Mouse (Mus musculus) heart, embryonic 11.5 days (tissue): ENCODE measurements at regions not wholly inside any gene's neighbourhood (a gene's known extent, or its start where the extent isn't known, plus 50 kb on each side); places are given as distances from the start of the nearest gene placed in this dataset.

Source experiments
- ATAC-seq: fragments of 200-750 bp; cut with Nextera tagmentation; replicated peaks from 2 replicates; pipeline ENCODE4 v1.8.0; 2017; ENCODE audit warnings: moderate library complexity; ENCODE audit not compliant: insufficient number of reproducible peaks, low FRiP score, low TSS enrichment
- H3K27ac ChIP-seq: fragments of 300-500 bp; sonication (generic); 2 replicates; pipeline ENCODE4 v1.5.1; 2014; ENCODE audit warnings: mild to moderate bottlenecking, low read depth, low read length
- H3K27me3 ChIP-seq: fragments of 300-500 bp; sonication (generic); 2 replicates; pipeline ENCODE4 v1.6.1; 2014; ENCODE audit warnings: mild to moderate bottlenecking, low read length, mixed read lengths; ENCODE audit not compliant: control insufficient read depth, insufficient read depth
- H3K36me3 ChIP-seq: fragments of 300-500 bp; sonication (generic); 2 replicates; pipeline ENCODE4 v1.6.1; 2014; ENCODE audit warnings: mild to moderate bottlenecking, low read length, moderate library complexity, mixed read lengths; ENCODE audit not compliant: control insufficient read depth, insufficient read depth
- H3K4me1 ChIP-seq: fragments of 300-500 bp; sonication (generic); 2 replicates; pipeline ENCODE4 v1.6.1; 2014; ENCODE audit warnings: low read length; ENCODE audit not compliant: control insufficient read depth, insufficient read depth
- H3K4me2 ChIP-seq: fragments of 300-500 bp; sonication (generic); 2 replicates; pipeline ENCODE4 v1.6.1; 2014; ENCODE audit warnings: mild to moderate bottlenecking, moderate library complexity
- H3K4me3 ChIP-seq: fragments of 300-500 bp; sonication (generic); 2 replicates; pipeline ENCODE4 v1.5.1; 2014; ENCODE audit warnings: low read depth, low read length
- H3K9ac ChIP-seq: fragments of 300-500 bp; sonication (generic); 2 replicates; pipeline ENCODE4 v1.6.1; 2014; ENCODE audit warnings: mild to moderate bottlenecking, low read depth, low read length, moderate library complexity
- H3K9me3 ChIP-seq: fragments of 300-500 bp; sonication (generic); replicated peaks from 2 replicates; pipeline ENCODE4 v1.6.1; 2016; ENCODE audit warnings: low read length; ENCODE audit not compliant: control insufficient read depth
- WGBS: fragments of 180-500 bp; shearing (Covaris S2); extraction: QIAGEN DNeasy Blood & Tissue Kit; methylation state at CpG from one replicate; pipeline ENCODE4 v1.1.7; 2014; ENCODE audit not compliant: insufficient replicate concordance; 5-methylcytosine and 5-hydroxymethylcytosine counted together

- Histone ChIP-seq H3K4me1 (no peaks in the 10 kb centered on the region), H3K27ac (no peak overlapping the region), H3K9me3 (no peaks in the 10 kb centered on the region), H3K4me2 (no peak overlapping the region), H3K36me3 (no peaks in the 10 kb centered on the region), H3K27me3 (peaks cover 35% of the 10 kb centered on the region), H3K9ac (no peak overlapping the region), H3K4me3 (no peak overlapping the region)
- 37% methylated on average over 2 of the region's 2 CpGs for WGBS
- no peak for ATAC-seq
These were observed 160.2 kb downstream of the Tex29 start for GRCm38 (mm10) chr8:12000459-12000789.

GRCm38 (mm10) chr8:12004241-12004640 is 164.0 kb downstream of the Tex29 start:
- WGBS: 79% methylated on average over 7 of the region's 7 CpGs
- Histone ChIP-seq H3K36me3 (no peaks in the 10 kb centered on the region), H3K27ac (no peak overlapping the region), H3K4me1 (no peaks in the 10 kb centered on the region), H3K4me3 (no peak overlapping the region), H3K9ac (no peak overlapping the region), H3K9me3 (no peaks in the 10 kb centered on the region), H3K27me3 (peaks cover 9% of the 10 kb centered on the region), H3K4me2 (no peak overlapping the region)
- ATAC-seq: no peak

GRCm38 (mm10) chr8:12012769-12013168 is 172.5 kb downstream of the Tex29 start:
- no peaks in the 10 kb centered on the region for H3K4me1 ChIP-seq
- peaks cover 2% of the 10 kb centered on the region; the same call in 1 of the 2 replicates for H3K27me3 ChIP-seq
- ATAC-seq: no peak
- no peak overlapping the region for H3K4me3 ChIP-seq
- no peaks in the 10 kb centered on the region for H3K9me3 ChIP-seq
- H3K27ac ChIP-seq: no peak overlapping the region
- no peak overlapping the region for H3K4me2 ChIP-seq
- WGBS: 84% methylated on average over 3 of the region's 3 CpGs
- H3K9ac ChIP-seq: no peak overlapping the region
- H3K36me3 ChIP-seq: no peaks in the 10 kb centered on the region

- Histone ChIP-seq H3K4me2 (no peak overlapping the region), H3K9ac (no peak overlapping the region), H3K27me3 (peaks cover 2% of the 10 kb centered on the region; the same call in 1 of the 2 replicates), H3K9me3 (no peaks in the 10 kb centered on the region), H3K4me3 (no peak overlapping the region), H3K4me1 (no peaks in the 10 kb centered on the region), H3K27ac (no peak overlapping the region), H3K36me3 (no peaks in the 10 kb centered on the region)
- WGBS: 68% methylated on average over 7 of the region's 7 CpGs
- no peak for ATAC-seq
These were observed 177.5 kb downstream of the Tex29 start for GRCm38 (mm10) chr8:12017750-12018149.

- no peak overlapping the region for H3K27ac ChIP-seq
- no peak for ATAC-seq
- H3K36me3 ChIP-seq: no peaks in the 10 kb centered on the region
- H3K4me3 ChIP-seq: no peak overlapping the region
- no peak overlapping the region for H3K9ac ChIP-seq
- H3K27me3 ChIP-seq: peaks cover 2% of the 10 kb centered on the region; the same call in 1 of the 2 replicates
- H3K9me3 ChIP-seq: no peaks in the 10 kb centered on the region
- H3K4me1 ChIP-seq: no peaks in the 10 kb centered on the region
- 89% methylated on average over 9 of the region's 9 CpGs for WGBS
- no peak overlapping the region for H3K4me2 ChIP-seq
These were observed 179.0 kb downstream of the Tex29 start for GRCm38 (mm10) chr8:12019272-12019671.

- 66% methylated on average over 4 of the region's 4 CpGs for WGBS
These were observed 183.6 kb downstream of the Tex29 start for GRCm38 (mm10) chr8:12023669-12024390.

GRCm38 (mm10) chr8:12030363-12031116 is 190.3 kb downstream of the Tex29 start:
- Histone ChIP-seq H3K36me3 (no peaks in the 10 kb centered on the region), H3K27ac (no peak overlapping the region), H3K4me3 (no peak overlapping the region), H3K4me2 (no peak overlapping the region), H3K9me3 (no peaks in the 10 kb centered on the region), H3K9ac (no peak overlapping the region), H3K4me1 (no peaks in the 10 kb centered on the region; the same call in 1 of the 2 replicates), H3K27me3 (no peaks in the 10 kb centered on the region)
- WGBS: 71% methylated on average over 22 of the region's 22 CpGs
- no peak for ATAC-seq

More at GRCm38 (mm10) chr8:12023669-12024390, 183.6 kb downstream of the Tex29 start:
- no peak overlapping the region for H3K27ac ChIP-seq
- H3K9me3 ChIP-seq: peaks cover 3% of the 10 kb centered on the region; the same call in 1 of the 2 replicates
- no peak overlapping the region for H3K9ac ChIP-seq
- no peak for ATAC-seq
- H3K4me2 ChIP-seq: no peak overlapping the region
- H3K27me3 ChIP-seq: no peaks in the 10 kb centered on the region
- H3K36me3 ChIP-seq: no peaks in the 10 kb centered on the region
- no peak overlapping the region for H3K4me3 ChIP-seq
- no peaks in the 10 kb centered on the region for H3K4me1 ChIP-seq

GRCm38 (mm10) chr8:12031796-12032195 is 191.5 kb downstream of the Tex29 start:
- WGBS: 27% methylated on average over 3 of the region's 3 CpGs
- H3K4me2 ChIP-seq: no peak overlapping the region
- H3K4me1 ChIP-seq: no peaks in the 10 kb centered on the region; the same call in 1 of the 2 replicates
- no peaks in the 10 kb centered on the region for H3K36me3 ChIP-seq
- H3K9ac ChIP-seq: no peak overlapping the region
- no peak; the same call in 1 of the 2 replicates for ATAC-seq
- no peaks in the 10 kb centered on the region for H3K27me3 ChIP-seq
- H3K4me3 ChIP-seq: no peak overlapping the region
- no peaks in the 10 kb centered on the region for H3K9me3 ChIP-seq
- no peak overlapping the region for H3K27ac ChIP-seq
